Mouse (Mus musculus): ENCODE measurements at regions not wholly inside any gene's neighbourhood (a gene's known extent, or its start where the extent isn't known, plus 50 kb on each side); places are given as distances from the start of the nearest gene placed in this dataset.

- no peak for DNase-seq (ENCODE audit: low read depth)
Measured at GRCm38 (mm10) chr14:58494400-58494987, 424.1 kb downstream of the Fgf9 start.

DNA sequence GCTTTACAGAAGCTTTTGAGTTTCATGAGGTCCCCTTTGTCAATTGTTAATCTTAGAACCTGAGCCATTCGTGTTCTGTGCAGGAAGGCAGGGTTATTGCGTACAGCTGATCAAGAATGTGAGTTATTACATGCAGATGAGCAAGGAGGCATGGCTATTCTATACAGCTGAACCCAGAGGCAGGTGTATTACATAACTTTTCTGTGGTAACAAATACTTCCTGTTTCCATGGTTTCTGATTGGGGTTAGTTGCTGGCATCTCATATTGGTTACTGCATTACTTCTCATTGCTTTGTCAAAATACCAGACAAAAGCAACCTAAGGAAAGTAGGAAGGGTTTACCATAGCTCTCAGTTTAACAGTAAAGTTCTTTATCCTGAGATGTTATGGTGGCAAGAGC is 421.8 kb downstream of the Fgf9 start:
- no peak for DNase-seq (ENCODE audit: low read depth)

GRCm38 (mm10) chr14:58488803-58489202 is 418.5 kb downstream of the Fgf9 start:
- DNase-seq (ENCODE audit: low read depth) = no peak

GRCm38 (mm10) chr14:58487836-58488235 is 417.5 kb downstream of the Fgf9 start:
- DNase-seq (ENCODE audit: low read depth) = no peak

- DNase-seq (ENCODE audit: low read depth) = no peak
Measured at GRCm38 (mm10) chr14:58480454-58480853, 410.1 kb downstream of the Fgf9 start.

GRCm38 (mm10) chr14:58470678-58471077 is 400.3 kb downstream of the Fgf9 start:
- DNase-seq (ENCODE audit: low read depth) = no peak

- DNase-seq (ENCODE audit: low read depth) = no peak
Measured at GRCm38 (mm10) chr14:58468451-58468850, 398.1 kb downstream of the Fgf9 start.

GRCm38 (mm10) chr14:58467856-58468255 is 397.5 kb downstream of the Fgf9 start:
- DNase-seq (ENCODE audit: low read depth) = no peak

GRCm38 (mm10) chr14:58446776-58447354 is 376.5 kb downstream of the Fgf9 start:
- DNase-seq (ENCODE audit: low read depth) = no peak

DNA sequence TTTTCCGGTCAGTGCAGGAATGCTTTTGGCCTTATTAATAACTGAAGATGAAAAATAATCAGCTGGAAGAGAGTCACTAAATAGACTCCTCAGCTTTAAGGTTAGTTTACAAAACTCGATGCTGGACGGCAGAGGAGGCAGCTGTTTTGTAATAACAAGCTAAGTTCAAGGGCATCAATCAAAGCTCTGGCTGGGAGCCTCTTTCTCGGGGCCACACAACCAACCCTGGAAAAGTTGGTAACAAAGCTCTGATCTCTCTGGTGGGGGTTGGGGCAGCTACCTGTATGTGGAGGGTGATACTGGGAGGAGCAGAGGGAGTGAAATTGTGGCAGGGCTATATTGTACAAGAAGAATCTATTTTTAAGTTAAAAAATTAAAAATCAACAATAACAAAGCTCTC is 374.1 kb downstream of the Fgf9 start:
- DNase-seq (ENCODE audit: low read depth) = no peak

DNA sequence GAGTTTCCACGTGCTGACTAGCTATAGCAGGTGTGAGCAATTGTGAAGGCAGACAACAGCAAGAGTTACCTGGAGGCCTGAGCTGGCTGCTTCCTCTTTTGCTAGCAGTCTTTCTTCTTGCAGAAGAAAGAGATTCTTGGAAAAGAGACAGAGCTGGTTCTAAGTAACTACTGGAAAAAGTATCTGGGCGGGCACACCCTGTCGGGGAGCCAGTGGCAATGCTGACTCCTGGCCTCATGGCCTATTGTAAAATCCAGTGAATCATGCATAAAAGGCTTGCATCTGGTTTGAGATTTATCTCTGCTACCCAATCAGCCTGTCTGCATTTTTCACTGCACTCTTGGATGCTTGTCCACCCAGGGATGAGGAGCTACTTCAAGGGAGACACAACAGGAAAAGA is 372.2 kb downstream of the Fgf9 start:
- no peak for DNase-seq (ENCODE audit: low read depth)

DNA sequence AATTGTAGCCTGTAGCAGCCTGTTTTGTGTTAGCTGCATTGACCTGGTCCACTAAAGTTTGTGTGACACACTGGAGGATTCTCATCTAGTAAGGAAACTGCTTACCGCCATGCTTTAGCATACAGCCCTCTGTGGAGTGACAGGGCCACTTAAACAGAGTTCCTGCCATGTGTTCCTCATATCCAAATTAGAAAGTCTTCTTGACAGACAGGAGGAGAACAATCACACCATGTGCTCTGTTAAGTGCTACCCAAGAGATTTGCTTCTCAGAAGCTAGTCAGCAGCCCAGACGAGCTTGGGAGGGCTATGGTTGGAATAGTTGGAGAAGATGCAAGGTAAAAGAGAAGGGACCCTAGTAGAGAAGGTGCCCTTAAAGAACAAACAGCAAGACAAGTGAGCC is 369.6 kb downstream of the Fgf9 start:
- DNase-seq (ENCODE audit: low read depth) = no peak

- no peak for DNase-seq (ENCODE audit: low read depth)
Measured at GRCm38 (mm10) chr14:58436096-58436495, 365.7 kb downstream of the Fgf9 start.

- DNase-seq (ENCODE audit: low read depth) = no peak
Measured at GRCm38 (mm10) chr14:58426472-58426871, 356.1 kb downstream of the Fgf9 start.

DNA sequence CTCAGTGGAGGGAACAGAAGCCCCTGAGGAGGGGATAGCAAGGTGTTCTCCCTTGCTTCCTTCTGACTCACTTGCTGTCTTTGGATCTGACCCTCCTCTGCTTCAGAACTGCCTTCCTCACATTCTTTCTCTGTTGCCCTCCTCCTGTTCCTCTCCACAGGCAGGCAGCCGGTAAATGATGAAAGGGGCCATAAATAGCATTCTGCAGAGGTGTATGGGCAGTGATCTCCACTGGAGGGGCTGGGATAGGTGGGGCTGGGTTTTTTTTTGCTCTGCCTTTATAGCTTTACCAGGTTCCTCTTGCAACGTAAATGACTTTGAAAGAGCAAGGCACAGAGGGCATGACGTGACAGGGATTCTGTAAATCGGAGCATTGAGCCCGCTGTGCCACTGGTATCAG is 351.6 kb downstream of the Fgf9 start:
- DNase-seq (ENCODE audit: low read depth) = no peak

GRCm38 (mm10) chr14:58417545-58417944 is 347.2 kb downstream of the Fgf9 start:
- no peak for DNase-seq (ENCODE audit: low read depth)

DNA sequence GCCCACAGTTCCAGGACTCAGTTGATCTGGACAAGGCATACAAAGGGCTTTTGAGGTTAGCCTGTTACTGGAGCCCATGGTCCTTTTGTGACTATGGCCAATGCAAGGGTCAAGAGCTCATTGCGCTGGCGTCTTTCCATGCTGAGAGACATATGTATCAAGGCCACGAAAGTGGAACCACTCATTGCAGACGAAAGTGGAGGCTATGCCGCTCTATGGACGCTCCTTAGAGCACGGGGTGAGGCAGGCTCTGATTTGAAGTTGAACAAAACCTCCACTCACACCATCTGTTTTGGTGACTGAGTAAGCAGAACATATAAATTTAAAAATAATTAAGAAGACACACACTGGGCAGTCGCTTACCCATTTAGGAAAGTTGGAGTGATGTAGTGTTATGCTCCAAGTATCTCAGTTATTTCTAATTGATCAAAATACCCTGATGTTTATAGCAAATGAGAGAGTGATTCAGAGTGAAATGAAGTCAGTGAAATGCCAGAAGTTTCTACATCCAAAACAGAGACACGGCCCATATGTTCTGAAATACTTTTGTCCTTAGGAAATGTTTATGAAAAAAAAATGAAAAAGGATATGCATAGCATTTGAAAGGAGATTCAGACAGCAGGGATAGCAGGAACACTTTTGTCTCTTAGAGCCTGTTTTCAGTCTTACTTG is 321.8 kb downstream of the Fgf9 start:
- DNase-seq (ENCODE audit: low read depth) = no peak

DNA sequence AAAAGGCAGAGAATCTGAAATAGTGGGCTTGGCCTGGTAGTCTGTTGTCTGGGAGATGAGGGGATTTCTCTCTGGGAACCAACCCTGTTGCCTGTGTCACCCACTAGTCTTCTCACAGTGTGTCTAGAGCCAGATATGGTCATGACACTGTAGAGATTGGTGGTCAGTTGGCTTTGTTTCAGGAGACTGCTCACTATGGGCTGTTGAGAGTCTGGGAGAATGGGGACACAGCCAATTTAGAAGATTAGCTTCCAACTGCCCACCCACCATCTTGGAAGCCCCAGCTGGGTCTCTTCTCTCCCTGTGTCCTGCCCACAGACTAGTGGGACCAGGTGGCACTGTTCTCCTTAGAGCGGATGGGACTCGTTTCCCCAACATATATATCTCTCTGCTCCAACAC is 320.4 kb downstream of the Fgf9 start:
- DNase-seq (ENCODE audit: low read depth) = no peak

- no peak for DNase-seq (ENCODE audit: low read depth)
Measured at GRCm38 (mm10) chr14:58387348-58388000, 317.1 kb downstream of the Fgf9 start.

DNA sequence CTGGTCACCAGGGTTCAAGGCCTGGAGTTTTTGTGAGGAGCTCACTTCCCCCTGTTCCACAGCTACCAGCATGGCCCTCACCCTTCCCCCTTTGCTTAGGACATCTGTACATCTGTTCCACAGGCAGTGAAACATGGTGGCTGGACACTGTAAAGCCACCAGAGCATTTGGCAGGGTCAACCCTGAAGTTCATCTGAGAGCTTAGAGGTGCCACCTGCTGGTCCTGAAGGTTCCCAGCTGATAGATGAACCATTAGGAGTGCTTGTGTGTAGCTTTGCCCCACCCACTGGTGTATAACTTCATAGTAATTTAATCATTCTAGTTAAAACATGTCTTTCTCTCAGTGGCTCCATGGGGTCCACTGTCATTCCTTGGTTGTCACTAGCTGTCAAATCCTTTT is 304.7 kb downstream of the Fgf9 start:
- DNase-seq (ENCODE audit: low read depth) = no peak

DNA sequence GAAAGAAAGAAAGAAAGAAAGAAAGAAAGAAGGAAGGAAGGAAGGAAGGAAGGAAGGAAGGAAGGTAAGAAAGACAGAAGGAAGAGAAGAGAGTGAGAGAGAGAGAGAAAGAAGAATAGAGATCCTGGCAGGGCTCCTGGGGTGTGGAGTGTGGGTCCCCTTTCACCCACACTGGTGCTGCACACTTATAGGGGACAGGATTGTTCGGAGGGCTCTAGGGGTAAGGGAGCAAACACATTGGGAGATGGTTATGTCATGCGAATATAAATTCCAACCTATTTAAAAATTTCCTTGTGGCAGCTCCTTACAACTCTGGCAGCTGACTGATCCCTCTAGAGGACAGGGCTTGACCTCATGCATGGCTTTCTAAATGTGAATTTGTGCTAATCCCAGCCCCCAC is 286.5 kb downstream of the Fgf9 start:
- no peak for DNase-seq (ENCODE audit: low read depth)

- no peak for DNase-seq (ENCODE audit: low read depth)
Measured at GRCm38 (mm10) chr14:58352986-58353385, 282.6 kb downstream of the Fgf9 start.

GRCm38 (mm10) chr14:58336148-58336547 is 265.8 kb downstream of the Fgf9 start:
- no peak for DNase-seq (ENCODE audit: low read depth)

All from NIH3T3 (cell line).